Mouse (Mus musculus) CH12.LX (cell line): ENCODE results near the gene Tbl1xr1.

ENCODE experiments used
- CTCF ChIP-seq, 2 experiments: IDR thresholded peaks in 1 of 2; conservative IDR thresholded peaks in 1 of 2; 2 replicates each; pipeline ENCODE4 v1.5.1; 2011 to 2012; ENCODE audit warnings: low read depth in 2 of 2, low read length in 2 of 2, improper control_type of control experiment in 1 of 2, inconsistent platforms in 1 of 2, mild to moderate bottlenecking in 1 of 2, moderate library complexity in 1 of 2
- EP300 ChIP-seq: IDR thresholded peaks from 2 replicates; pipeline ENCODE4 v1.6.1; 2011; ENCODE audit warnings: low read length, improper control_type of control experiment
- ETS1 ChIP-seq: conservative IDR thresholded peaks from 2 replicates; pipeline ENCODE4 v1.6.1; 2012; ENCODE audit warnings: low read depth, mild to moderate bottlenecking, inconsistent platforms, low read length, improper control_type of control experiment, moderate library complexity
- GABPA ChIP-seq: IDR thresholded peaks from 2 replicates; pipeline ENCODE4 v1.6.1; 2012; ENCODE audit warnings: low read depth, low read length, improper control_type of control experiment, inconsistent platforms; ENCODE audit not compliant: insufficient replicate concordance
- HCFC1 ChIP-seq: IDR thresholded peaks from 2 replicates; pipeline ENCODE4 v1.6.1; 2012; ENCODE audit warnings: low read depth, mild to moderate bottlenecking, inconsistent platforms, low read length, improper control_type of control experiment
- IRF4 ChIP-seq: IDR thresholded peaks from 2 replicates; pipeline ENCODE4 v1.6.1; 2014; ENCODE audit warnings: low read depth, mild to moderate bottlenecking, inconsistent platforms, low read length, improper control_type of control experiment
- KAT2A ChIP-seq: IDR thresholded peaks from 2 replicates; pipeline ENCODE4 v1.6.1; 2012; ENCODE audit warnings: low read length, improper control_type of control experiment, inconsistent platforms; ENCODE audit not compliant: insufficient replicate concordance
- MAFK ChIP-seq: IDR thresholded peaks from 2 replicates; pipeline ENCODE4 v1.6.1; 2011; ENCODE audit warnings: low read length, improper control_type of control experiment; ENCODE audit not compliant: insufficient replicate concordance
- NRF1 ChIP-seq: IDR thresholded peaks from 2 replicates; pipeline ENCODE4 v1.6.1; 2014; ENCODE audit warnings: low read depth, mild to moderate bottlenecking, inconsistent platforms, low read length, improper control_type of control experiment, moderate library complexity
- POLR2A ChIP-seq: IDR thresholded peaks from 2 replicates; pipeline ENCODE4 v1.6.1; 2011; ENCODE audit warnings: low read depth, mild to moderate bottlenecking, improper control_type of control experiment, low read length
- RCOR1 ChIP-seq: conservative IDR thresholded peaks from 2 replicates; pipeline ENCODE4 v1.6.1; 2012; ENCODE audit warnings: low read depth, mild to moderate bottlenecking, inconsistent platforms, low read length, improper control_type of control experiment
- TCF12 ChIP-seq: IDR thresholded peaks from 2 replicates; pipeline ENCODE4 v1.6.1; 2014; ENCODE audit warnings: low read depth, mild to moderate bottlenecking, inconsistent platforms, low read length, improper control_type of control experiment

GRCm38 (mm10) chr3:22140111-22140658, 63.7 kb downstream of the Tbl1xr1 start:
- TF ChIP-seq POLR2A (no peak), CTCF (conservative IDR thresholded peaks at IDR 0.05 in 1 of 2, IDR thresholded peaks at IDR 0.05 in 1 of 2; ENCODE audit: low read depth in 2 of 2, low read length in 2 of 2) (no peak), HCFC1 (no peak), TCF12 (no peak), IRF4 (no peak), RCOR1 (no peak), ETS1 (no peak), MAFK (no peak), EP300 (no peak), GABPA (no peak), NRF1 (no peak), KAT2A (no peak)
